Mouse (Mus musculus): ENCODE data around the gene Lrrc1.

- TF ChIP-seq CTCF (IDR thresholded peaks at IDR 0.05; ENCODE audit: low read depth) (no peak), EP300 (optimal IDR thresholded peaks at IDR 0.05) (no peak)
Observed at GRCm38 (mm10) chr9:77434965-77435364, 109.7 kb downstream of the Lrrc1 start.

All from stomach, postnatal 0 days (tissue).